Mouse (Mus musculus): ENCODE data around the gene Aip.

DNA sequence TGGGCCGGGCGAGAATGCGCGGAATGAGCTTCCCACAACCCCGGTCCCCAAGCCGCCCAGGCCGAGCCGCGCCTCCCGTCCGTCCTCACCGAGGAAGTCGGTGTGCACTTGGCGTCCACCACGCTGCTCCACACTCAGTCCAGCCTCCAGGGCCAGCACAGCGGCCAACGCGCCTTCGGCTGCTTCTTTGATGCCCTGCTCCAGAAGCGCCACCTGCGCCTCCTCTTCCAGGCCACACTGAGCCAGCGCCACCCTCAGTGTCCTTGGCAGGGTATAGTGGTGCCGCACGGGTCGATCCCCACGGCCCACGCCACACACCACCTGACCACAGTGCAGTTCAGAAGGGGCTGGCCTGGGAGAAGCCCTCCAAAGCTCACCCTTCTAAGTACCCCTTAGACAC lies 44.2 kb upstream of the Aip start:
- TF ChIP-seq CTCF (IDR thresholded peaks at IDR 0.05; ENCODE audit: low read depth) (no peak), EP300 (IDR thresholded peaks at IDR 0.05; ENCODE audit: low read depth) (no peak)

Data from liver, postnatal 0 days (tissue).